Mouse (Mus musculus): Measurements from ENCODE around the gene Vmn2r58. TPM values are rescaled to one million over a fixed set of nuclear protein-coding genes. Genes with fewer than 3 reads are reported as not detected.

Vmn2r58 gene
- not detected in 2 replicates for polyA plus RNA-seq (2012; rRNA removed)

GRCm38 (mm10) chr7:41872612-41873011 lies at the start of gene Vmn2r58:
Gene Vmn2r58, minus strand, starts transcription at chr7:41872712.

Other genes with a start within 250 kb of the Vmn2r58 start
- 19.9 and 21.4 TPM in 2 replicates for gene Zfp788, start 239.5 kb downstream of the Vmn2r58 start, polyA plus RNA-seq (2012; rRNA removed)
- not detected in 2 replicates for gene Vmn2r59, start 186.3 kb upstream of the Vmn2r58 start, polyA plus RNA-seq (2012; rRNA removed)
- not detected in 2 replicates for gene Vmn2r60, start 235.1 kb upstream of the Vmn2r58 start, polyA plus RNA-seq (2012; rRNA removed)

Measured in central nervous system, embryonic 14 days (tissue).